Mouse (Mus musculus) bone marrow, adult 2 months (tissue): ENCODE measurements around the gene Tns3. TPM values are rescaled to one million over a fixed set of nuclear protein-coding genes. Genes with fewer than 3 reads are reported as not detected.

Experiments used
- H3K27ac ChIP-seq: fragments of 200-500 bp; 2 replicates; pipeline ENCODE4 v1.5.1; 2012; ENCODE audit warnings: low read depth, mild to moderate bottlenecking, control low read depth, inconsistent platforms, low read length; ENCODE audit not compliant: control insufficient read depth, poor library complexity, insufficient read depth
- H3K4me1 ChIP-seq: fragments of 200-500 bp; 2 replicates; pipeline ENCODE4 v1.6.1; 2011; ENCODE audit warnings: low read length; ENCODE audit not compliant: control insufficient read depth, insufficient read depth
- H3K4me3 ChIP-seq: fragments of 200-500 bp; replicated peaks from 2 replicates; pipeline ENCODE3; 2011; ENCODE audit warnings: mild to moderate bottlenecking, low read depth, low read length, control low read depth; ENCODE audit not compliant: control insufficient read depth
- CTCF ChIP-seq: fragments of 200-500 bp; IDR thresholded peaks from 2 replicates; pipeline ENCODE4 v1.5.1; 2011; ENCODE audit warnings: low read length, control low read depth; ENCODE audit not compliant: control insufficient read depth, insufficient read depth
- POLR2A ChIP-seq: fragments of 200-500 bp; IDR thresholded peaks from 2 replicates; pipeline ENCODE4 v1.6.1; 2011; ENCODE audit warnings: low read depth, mild to moderate bottlenecking, control low read depth, low read length, borderline replicate concordance; ENCODE audit not compliant: control insufficient read depth
- WGBS: fragments of 180-500 bp; shearing (Covaris S2); methylation state at CpG from one replicate; pipeline ENCODE4 v1.1.7; 2018; 5-methylcytosine and 5-hydroxymethylcytosine counted together
- polyA plus RNA-seq: library from polyadenylated mRNA; stranded (reverse); fragments of >200 nt; gene quantifications from 2 replicates; pipeline ENCODE4 v1.2.4, GENCODE M21; 2011; ENCODE audit warnings: low replicate concordance; ENCODE audit not compliant: missing spikeins, insufficient read depth, insufficient read length

The Tns3 gene
- polyA plus RNA-seq, 1 experiment, result 14.9 TPM

- H3K27ac ChIP-seq, result no peak overlapping the region
- TF ChIP-seq POLR2A, result no peak
- no peak for TF ChIP-seq CTCF
- H3K4me3 ChIP-seq, result no peak overlapping the region
- 88% methylated on average over 3 of the region's 3 CpGs for WGBS
- H3K4me1 ChIP-seq, result no peaks in the 10 kb centered on the region
Measured at GRCm38 (mm10) chr11:8471535-8471934, 192.8 kb downstream of the Tns3 start.

DNA sequence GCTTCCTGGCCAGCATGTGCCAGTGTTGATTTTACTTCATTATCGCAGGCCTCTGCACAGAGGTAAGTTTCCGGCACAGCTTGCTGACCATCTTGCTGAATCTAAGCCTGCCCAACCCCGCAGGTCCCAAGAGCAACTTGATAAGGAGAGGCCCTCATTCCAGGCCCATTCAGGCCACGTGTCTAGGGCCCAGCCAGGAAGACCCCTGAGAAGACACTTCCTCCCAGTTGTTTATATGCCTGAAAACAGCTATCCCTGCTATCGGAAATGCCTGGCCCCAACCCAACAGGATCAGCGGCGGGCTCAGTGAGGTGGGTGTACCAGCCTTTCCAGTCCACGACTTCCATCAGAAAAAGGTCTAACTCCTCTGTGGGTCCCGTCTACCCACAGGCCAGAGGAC is 194.8 kb downstream of the Tns3 start:
- H3K27ac ChIP-seq, result no peak overlapping the region
- 80% methylated on average over 9 of the region's 9 CpGs for WGBS
- TF ChIP-seq CTCF (no peak), POLR2A (no peak)
- no peak overlapping the region for H3K4me3 ChIP-seq
- no peaks in the 10 kb centered on the region for H3K4me1 ChIP-seq

DNA sequence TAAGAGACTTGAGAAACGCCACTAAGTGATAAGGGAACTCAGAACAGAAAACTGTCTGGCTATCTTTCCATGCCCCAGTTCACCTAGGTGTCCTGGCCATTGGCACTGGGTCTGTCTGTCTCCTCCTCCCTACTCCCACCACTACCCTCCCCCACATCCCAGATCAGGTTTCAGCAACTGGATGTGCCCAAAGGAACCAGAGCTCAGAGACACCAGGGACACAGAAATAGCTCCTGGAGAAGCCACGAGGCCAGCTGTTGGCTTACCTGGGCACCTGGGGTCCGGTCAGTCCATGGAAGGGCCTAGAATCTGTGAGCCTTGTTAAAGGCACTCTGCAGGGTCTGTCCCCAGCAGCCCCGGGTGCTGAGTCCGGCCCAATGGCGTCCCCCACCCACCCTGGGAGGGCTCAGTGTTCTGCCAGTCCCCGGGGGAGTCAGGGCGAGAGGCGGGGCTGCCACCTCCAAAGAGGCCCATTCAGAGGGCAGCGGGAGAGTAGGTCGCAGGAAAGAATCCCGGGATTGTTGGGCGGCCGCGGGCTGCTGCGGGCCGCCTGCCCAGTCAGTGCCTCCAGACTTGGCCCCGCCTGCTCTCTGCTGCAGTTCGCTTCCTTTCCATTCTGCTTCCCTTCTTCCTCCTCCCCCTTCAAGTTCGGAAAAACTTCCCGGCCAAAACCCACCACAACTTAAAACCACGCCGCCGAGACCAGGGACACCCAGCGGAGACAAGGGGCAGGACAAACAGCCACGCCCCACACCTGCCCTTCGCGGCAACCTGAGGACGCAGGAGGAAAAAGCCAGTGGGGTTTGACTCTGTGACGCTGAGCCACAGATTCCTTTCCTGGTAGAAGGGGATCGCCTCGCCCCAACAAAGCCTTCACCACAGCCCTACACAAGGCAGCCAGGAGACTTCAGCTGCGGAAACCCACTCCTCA is 195.9 kb downstream of the Tns3 start:
- H3K4me1 ChIP-seq, result no peaks in the 10 kb centered on the region
- WGBS, result 7% methylated on average over 33 of the region's 33 CpGs
- no peak for TF ChIP-seq POLR2A
- no peak for TF ChIP-seq CTCF
- H3K4me3 ChIP-seq, result no peak overlapping the region
- H3K27ac ChIP-seq, result no peak overlapping the region

DNA sequence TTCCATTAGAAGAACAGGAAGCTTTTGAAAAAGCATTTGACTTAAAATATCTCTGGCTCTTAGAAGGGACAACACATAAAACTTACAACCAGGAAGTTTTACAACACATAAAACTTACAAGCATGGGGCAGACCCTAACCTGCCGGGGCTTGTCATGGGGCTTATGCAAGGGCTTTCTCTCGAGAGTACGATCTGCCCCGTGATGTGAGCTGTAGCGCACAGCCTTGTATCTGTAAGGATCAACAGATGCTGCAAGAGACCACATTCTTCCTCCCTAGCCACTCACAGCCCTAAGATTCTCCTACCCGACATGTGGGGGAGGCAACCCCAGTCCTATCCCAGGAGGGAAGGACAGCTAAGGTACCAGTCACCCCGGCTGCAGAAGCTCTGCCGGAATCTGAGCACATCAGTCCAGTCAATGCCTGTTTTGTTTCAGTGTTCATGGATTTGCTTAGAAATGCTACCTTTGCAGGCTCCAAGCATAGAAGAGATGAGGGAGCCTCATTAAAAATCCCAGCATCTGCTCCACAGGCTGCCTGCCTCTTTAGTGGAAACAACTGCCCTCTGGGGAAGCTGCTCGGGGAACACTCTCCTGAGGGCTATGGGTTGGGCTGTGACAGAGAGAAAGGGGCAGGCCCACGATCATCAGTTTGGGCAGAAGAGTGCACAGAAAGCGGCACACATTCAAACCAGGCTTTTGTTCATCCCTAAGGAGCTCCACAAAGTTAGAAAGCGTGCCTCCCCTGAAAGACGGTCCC is 196.8 kb downstream of the Tns3 start:
- 73% methylated on average over 13 of the region's 13 CpGs for WGBS
- Histone ChIP-seq H3K27ac (no peak overlapping the region), H3K4me3 (no peak overlapping the region), H3K4me1 (no peaks in the 10 kb centered on the region)
- no peak for TF ChIP-seq CTCF

- WGBS, result 74% methylated on average over 2 of the region's 2 CpGs
- no peak overlapping the region for H3K4me3 ChIP-seq
- TF ChIP-seq POLR2A (no peak), CTCF (no peak)
- H3K4me1 ChIP-seq, result no peaks in the 10 kb centered on the region
- no peak overlapping the region for H3K27ac ChIP-seq
Measured at GRCm38 (mm10) chr11:8463866-8464265, 200.5 kb downstream of the Tns3 start.

DNA sequence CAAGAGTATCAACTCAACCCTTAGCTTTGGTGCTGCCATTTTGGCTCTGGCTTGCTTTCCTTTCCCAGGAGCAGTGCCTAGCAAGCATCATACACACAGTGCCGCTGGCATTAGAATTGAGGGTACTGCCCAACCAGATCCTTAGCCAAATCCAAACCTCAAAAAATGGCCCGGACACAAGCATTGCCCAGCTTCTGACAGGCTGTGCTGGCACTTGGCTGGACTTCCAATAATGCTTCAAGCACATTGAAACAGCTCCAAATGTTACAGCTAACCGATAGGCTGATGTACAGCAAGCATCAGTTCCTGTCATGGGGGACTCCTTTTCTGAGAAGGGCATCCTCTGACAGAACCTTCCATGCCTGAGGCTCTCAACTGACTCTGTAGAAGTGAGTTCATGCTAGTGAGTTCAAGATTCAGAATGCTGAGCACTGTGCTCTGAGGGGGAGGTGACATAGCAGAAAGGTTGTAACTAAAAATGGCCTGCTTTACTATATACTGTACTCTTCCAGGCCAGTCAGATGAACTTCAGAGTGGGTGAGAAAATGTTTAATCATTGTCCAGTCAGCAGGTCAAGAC is 201.4 kb downstream of the Tns3 start:
- TF ChIP-seq CTCF (no peak), POLR2A (no peak)
- no peak overlapping the region for H3K27ac ChIP-seq
- H3K4me3 ChIP-seq, result no peak overlapping the region
- WGBS, result 83% methylated on average over 3 of the region's 3 CpGs
- H3K4me1 ChIP-seq, result no peaks in the 10 kb centered on the region

- no peak overlapping the region for H3K4me3 ChIP-seq
- WGBS, result 86% methylated on average over 4 of the region's 4 CpGs
- TF ChIP-seq CTCF, result no peak
- no peak for TF ChIP-seq POLR2A
- no peak overlapping the region for H3K27ac ChIP-seq
- peaks cover 1% of the 10 kb centered on the region for H3K4me1 ChIP-seq
Measured at GRCm38 (mm10) chr11:8460835-8461234, 203.5 kb downstream of the Tns3 start.

DNA sequence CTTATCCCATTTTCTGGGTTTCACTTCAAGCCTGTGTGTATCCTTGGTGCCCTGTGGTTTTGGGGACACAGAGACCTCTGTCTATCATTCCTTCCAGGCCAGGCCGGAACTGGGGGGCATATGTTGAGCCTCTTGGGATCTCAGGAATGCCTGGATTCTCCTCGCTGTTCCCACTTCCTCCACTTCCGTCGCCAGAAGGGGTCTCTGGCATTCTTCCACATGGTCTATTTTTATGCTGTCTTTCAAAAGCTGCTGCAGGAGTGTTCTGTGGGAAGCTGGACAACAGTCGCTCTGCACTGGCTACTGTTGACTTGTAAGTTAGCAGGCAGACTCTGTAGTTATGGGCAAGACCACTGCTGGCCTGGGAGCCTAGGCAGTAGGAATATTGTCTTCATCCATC is 206.4 kb downstream of the Tns3 start:
- no peak overlapping the region for H3K4me3 ChIP-seq
- TF ChIP-seq CTCF (no peak), POLR2A (no peak)
- WGBS, result 88% methylated on average over 5 of the region's 5 CpGs
- H3K27ac ChIP-seq, result no peak overlapping the region
- peaks cover 2% of the 10 kb centered on the region for H3K4me1 ChIP-seq
